Mouse (Mus musculus) erythroblast, adult 5-6 weeks (primary cell): Measurements from ENCODE around the gene Ehd1. TPM values are rescaled to one million over a fixed set of nuclear protein-coding genes. Genes with fewer than 3 reads are reported as not detected.

ENCODE experiments used
- ATAC-seq: replicated peaks from 2 replicates; pipeline ENCODE4 v1.8.0; 2016; ENCODE audit warnings: moderate number of reproducible peaks, mild to moderate bottlenecking, moderate TSS enrichment, inconsistent platforms; ENCODE audit not compliant: poor library complexity, low FRiP score, severe bottlenecking
- total RNA-seq, 2 experiments: library from RNA; stranded (forward) in 1 of 2; stranded (reverse) in 1 of 2; fragments of 150-400 nt in 1 of 2; fragments of 200-764, 138-1000 nt in 1 of 2; gene quantifications; 2 replicates each; pipeline versions ENCODE4 v1.2.3 to v1.2.4; 2015 to 2017; ENCODE audit warnings: low replicate concordance in 2 of 2

The Ehd1 gene
- 12.7 and 13.2 TPM in 2 replicates for total RNA-seq (2015; ENCODE audit: low replicate concordance)
- 25.8 and 25.9 TPM in 2 replicates for total RNA-seq (2017; ENCODE audit: low replicate concordance)

GRCm38 (mm10) chr19:6276426-6277421 is at the start of gene Ehd1:
Gene Ehd1 (plus strand): TSS chr19:6276725.
- peak; percentile 85 for ATAC-seq

DNA sequence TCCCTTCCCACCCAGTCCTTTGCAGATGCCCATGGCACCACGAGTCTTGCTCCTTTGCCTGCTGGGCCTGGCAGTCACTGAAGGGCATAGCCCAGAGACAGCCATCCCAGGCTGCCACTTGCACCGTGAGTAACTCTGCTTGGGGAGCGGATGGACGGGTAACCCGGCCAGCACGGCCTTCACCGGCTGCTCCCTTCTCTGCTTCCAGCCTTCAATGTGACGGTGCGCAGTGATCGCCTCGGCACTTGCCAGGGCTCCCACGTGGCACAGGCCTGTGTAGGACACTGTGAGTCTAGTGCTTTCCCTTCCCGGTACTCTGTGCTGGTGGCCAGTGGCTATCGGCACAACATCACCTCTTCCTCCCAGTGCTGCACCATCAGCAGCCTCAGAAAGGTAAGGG is 49.8 kb upstream of the Ehd1 start:
- ATAC-seq: no peak

- no peak for ATAC-seq
Observed at GRCm38 (mm10) chr19:6227864-6228263, 48.7 kb upstream of the Ehd1 start.

- ATAC-seq: no peak
Observed at GRCm38 (mm10) chr19:6230411-6230810, 46.1 kb upstream of the Ehd1 start.

DNA sequence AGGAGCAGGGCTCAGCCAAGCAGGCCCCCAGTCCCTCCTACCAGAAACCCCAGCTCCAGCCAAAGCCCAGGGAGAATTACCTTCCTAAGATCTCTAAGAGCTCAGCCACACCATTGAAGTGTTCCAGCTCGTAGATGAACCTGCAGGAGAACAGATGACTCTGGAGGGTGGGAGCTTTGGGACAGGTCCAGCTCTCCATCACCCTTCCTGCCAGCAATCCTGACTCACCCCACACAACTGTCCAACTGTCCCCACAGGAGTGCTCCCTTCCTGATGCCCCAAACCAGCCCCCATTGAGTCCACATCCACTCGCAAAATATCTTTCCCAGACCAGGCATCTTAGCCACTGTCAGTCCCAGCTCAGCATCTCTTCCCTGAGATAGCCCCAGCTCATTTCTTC is 45.5 kb upstream of the Ehd1 start:
- no peak for ATAC-seq

GRCm38 (mm10) chr19:6233647-6234046 is 42.9 kb upstream of the Ehd1 start:
- ATAC-seq: no peak

DNA sequence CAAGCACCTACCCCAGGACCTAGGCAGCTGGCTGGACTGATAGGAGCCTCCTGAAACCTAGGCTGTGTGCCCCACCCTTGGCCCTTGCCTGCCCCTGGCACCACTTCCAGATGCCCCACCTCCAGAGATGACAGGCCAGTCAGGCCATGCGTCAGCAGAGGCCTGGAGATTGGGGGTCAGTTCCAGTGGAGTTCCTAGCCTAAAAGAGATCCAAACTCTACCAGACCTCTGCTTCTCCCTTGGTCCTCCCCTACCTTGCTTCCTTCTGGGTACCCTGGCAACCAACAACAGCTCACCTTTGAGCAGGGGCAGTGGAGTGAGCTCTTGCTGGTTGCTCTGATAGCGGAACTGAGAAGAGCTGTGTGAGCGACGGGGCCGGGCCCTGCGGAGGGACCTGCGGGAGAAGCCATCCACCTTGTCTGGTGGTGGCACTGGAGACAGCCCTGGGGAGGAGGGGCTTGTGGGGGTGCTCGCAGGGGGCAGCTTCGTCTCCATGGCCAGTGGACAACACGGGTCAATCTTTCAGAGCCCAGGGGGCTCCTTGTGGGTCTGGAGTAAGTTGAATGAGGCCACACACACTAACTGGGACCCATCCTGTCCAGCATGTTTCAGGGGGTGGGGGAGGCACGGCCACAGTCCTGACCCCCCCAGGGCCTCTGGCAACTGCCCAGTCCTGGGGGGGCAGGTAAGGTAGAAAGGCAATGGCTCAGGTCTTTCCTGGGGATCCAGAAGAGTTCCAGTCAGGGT is 42.0 kb upstream of the Ehd1 start:
- ATAC-seq: peak; percentile 81

GRCm38 (mm10) chr19:6235084-6236052 is 41.2 kb upstream of the Ehd1 start, which contains the start of gene Ppp2r5b:
Gene Ppp2r5b (minus strand): TSS chr19:6235872.
- peak; percentile 66 for ATAC-seq

DNA sequence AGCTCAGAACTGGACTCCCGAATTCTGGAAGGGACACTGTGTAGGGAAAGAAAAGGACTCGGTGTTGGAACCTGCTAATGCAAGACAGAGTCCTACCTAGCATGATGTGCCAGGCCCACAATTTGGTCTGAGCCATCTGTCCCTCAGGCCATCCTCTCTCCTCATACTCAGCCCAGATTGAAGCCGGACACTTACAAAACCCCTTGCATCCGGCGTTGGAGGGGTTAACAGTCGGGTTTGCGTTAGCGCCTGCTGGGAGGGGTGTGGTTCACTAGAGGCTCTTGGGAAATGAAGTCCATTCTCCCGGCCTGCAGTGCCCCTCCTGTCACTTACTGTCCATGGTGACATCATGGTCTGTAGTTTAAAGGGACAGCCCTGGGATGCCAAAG is 40.5 kb upstream of the Ehd1 start:
- peak; percentile 72 for ATAC-seq

GRCm38 (mm10) chr19:6236842-6237241 is 39.7 kb upstream of the Ehd1 start:
- ATAC-seq: no peak

DNA sequence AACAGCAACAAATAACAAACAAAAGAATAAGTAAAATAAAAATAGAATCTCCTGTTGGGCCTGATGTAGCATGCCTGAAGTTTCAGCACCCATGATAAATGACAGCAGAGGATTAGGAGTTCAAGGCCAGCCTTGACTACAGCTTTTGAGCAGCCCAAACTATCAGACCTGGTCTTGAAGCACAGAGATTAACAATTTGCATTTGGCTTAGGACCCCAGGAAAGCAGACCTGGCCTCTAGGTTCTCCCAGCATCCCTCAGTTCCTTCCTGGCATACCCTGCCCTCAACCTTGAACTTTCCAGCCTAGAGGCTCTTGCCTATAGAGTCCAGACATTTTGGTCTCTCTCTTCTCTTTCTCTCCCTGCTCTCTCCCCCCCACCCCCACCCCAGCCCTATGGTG is 37.8 kb upstream of the Ehd1 start:
- no peak for ATAC-seq

DNA sequence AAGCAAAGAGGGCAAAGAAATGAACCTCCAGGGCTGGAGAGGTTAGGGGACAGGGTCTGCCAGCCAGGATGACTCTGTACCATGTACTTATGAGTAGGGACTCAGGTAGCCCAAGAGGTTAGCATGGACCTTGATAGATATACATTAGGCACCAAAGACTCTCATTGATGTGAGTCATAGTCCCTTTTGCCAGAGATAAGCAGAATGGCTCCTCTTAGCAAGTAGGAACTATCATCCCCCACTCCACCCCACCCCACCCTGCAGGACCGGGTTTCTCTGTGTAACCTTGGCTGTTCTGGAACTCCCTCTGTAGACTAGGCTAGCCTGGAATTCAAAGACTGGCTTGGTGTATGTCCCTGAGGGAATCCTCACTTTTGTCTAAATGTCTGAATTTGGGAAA is 36.4 kb upstream of the Ehd1 start:
- peak; percentile 27 for ATAC-seq

DNA sequence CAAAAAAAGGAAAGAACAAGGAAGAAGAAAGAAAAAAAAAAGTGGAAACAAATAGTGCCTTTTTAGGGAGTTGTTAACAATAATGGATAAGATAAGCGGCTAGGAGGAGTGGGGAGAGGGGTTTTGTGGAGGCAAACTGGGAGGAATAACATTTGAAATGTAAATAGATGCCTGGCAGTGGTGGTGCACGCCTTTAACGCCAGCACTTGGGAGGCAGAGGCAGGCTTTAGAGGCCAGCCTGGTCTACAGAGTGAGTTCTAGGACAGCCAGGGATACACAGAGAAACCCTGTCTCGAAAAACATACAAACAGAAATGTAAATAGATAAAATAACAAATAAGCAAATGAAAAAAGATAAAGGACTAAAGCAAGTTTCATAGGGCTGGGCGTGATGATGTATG is 35.8 kb upstream of the Ehd1 start:
- no peak for ATAC-seq

DNA sequence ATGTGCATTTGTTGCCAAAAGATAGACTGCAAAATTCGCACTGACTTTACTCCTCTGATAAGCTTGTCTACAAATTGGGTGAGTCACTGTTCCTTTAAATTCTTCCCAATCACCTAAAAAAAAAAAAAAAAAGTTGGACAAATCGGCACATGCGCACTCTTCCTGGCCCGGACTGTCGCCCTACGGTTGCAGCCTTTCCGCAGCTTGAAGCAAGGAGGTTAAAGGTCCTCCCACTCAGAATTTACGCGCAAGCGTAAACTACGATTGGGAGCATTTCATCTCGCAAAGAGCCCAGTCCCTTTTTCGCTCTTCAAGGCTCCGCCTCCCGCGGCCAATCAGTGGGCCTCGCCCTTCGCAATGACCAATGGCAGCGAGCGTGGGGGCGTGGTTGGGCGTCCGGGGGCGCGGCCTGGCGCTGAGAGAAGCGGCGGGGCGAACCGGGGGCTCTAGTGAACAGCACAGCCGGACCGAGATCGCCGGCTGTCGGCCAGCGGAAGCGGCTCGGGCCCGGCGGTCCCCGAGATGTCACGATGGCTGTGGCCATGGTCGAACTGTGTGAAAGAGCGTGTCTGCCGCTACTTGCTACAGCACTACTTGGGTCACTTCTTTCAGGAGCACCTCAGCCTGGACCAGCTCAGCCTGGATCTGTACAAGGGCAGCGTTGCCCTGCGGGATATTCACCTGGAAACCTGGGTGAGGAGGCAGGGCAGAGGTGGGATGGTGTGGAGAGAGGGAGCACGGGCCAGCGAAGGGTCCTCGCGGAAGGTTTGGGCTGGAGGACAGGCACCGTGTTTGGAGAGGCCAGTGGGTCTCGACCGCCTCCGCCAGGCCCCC is 35.0 kb upstream of the Ehd1 start, which contains the start of gene Atg2a:
Gene Atg2a, plus strand, starts transcription at position 395 of the 834 bp plus-strand sequence.
- ATAC-seq: peak; percentile 84

DNA sequence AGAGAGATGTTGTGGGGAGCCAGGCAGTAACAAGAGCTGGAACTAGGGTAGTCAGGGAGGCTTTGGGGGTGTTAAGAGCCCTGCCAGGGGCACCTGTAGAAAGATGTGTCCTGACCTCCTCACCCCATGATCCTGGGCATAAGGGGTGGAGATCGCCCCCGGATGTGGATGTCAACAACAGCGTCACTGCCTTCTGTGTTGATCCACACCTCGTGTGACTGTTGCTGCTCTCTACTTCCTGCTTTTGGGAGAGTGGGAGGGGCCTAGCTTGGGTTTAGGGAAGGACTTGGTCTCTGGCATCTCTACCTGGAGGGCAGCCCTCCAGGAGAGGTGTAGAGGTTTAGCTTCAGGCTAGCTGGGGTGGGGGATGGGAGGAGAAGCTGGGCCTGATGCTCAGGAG is 34.2 kb upstream of the Ehd1 start:
- peak; percentile 64 for ATAC-seq

GRCm38 (mm10) chr19:6243226-6243625 is 33.3 kb upstream of the Ehd1 start:
- ATAC-seq: no peak

DNA sequence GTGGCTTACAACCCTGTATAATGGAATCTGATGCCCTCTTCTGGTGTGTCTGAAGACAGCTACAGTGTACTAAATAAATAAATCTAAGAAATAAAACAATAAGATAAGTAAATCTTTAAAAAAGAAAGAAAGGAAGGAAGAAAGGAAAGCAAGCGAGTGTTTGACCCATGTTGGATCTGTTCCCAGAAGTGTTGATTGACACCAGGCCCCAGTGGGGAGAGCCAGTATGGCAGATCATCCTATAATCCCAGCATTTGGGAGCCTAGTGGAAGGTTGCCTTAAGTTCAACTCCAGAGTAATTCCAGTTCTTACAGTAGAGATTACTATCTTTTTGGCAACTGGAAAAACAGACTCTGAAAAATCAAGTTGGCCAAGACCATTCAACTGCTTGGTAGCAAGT is 30.7 kb upstream of the Ehd1 start:
- ATAC-seq: no peak

DNA sequence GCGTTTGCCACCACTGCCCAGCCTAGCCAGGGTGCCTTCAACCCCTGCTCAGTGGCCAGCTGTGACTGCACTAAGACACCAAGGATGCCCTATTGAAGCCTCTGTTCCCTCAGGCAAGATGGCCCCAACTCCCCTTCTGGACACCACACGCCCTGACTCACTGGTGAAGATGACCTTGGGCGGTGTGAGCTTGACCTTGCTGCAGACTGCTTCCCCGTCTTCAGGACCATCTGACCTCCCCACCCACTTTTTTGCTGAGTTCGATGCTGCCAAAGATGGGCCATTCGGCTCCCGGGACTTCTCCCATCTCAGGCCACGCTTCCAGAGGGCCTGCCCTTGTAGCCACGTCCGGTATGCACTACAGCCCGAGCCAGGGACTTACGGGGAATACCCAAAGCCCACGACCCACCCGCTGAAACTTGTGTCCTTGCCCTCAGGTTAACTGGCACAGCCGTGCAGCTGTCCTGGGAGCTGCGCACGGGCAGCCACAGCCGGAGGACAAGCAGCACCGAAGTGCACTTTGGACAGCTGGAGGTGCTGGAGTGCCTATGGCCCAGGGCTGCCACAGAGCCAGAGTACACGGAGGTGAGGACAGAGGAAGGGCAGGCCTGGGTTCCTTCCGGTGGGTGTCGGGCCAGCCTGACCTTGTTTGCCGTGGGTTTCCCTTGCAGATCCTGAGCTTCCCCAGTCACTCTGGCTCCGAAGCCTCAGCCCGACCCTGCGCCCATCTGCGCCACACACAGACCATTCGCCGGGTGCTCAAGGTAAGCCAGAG is 28.8 kb upstream of the Ehd1 start:
- no peak for ATAC-seq
